Mouse (Mus musculus) olfactory bulb, adult 2 months (tissue): ENCODE measurements around the gene Fyb.

Experiments used
- CTCF ChIP-seq: fragments of 200-500 bp; IDR thresholded peaks from 2 replicates; pipeline ENCODE4 v1.5.1; 2012; ENCODE audit warnings: low read depth, mild to moderate bottlenecking, low read length, moderate library complexity; ENCODE audit not compliant: insufficient read depth
- POLR2A ChIP-seq: fragments of 200-500 bp; IDR thresholded peaks from 2 replicates; pipeline ENCODE4 v1.6.1; 2012; ENCODE audit warnings: mild to moderate bottlenecking, low read depth, low read length, moderate library complexity; ENCODE audit not compliant: insufficient read depth

DNA sequence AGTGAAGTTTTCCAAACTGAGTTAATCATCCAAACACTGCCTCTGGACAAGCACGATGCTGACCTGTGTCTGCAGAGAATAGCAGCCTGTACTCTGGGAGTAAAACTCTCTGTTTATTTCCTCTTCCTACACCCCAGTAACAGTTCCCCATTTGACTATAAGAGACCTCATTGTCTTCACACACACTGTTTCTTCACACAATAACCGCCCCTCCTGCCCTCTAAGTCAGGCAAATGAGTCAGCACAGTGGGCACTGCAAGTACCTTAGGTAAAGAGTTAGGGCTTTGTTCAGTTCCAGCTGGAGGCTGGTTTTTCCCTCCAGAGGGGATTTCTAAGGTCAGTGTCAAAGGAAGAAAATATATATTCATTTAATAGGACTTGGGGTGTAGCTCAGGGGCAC lies 32.9 kb downstream of the Fyb start:
- TF ChIP-seq CTCF (no peak), POLR2A (no peak)
